Mouse (Mus musculus): ENCODE data around the gene Ckm.

Ckm gene

GRCm38 (mm10) chr7:19409753-19410152 lies 5.2 kb downstream of the Ckm start:
- Histone ChIP-seq H3K36me3 (ENCODE audit: control insufficient read depth, insufficient read depth, low read length, poor library complexity, severe bottlenecking) (no peaks in the 10 kb centered on the region), H3K27me3 (ENCODE audit: control insufficient read depth, insufficient read depth, low read length, poor library complexity, severe bottlenecking) (no peaks in the 10 kb centered on the region)
- DNase-seq (ENCODE audit: low read depth, low spot score) = no peak

GRCm38 (mm10) chr7:19410766-19411344 lies 6.3 kb downstream of the Ckm start:
- no peak for DNase-seq (ENCODE audit: low read depth, low spot score)
- Histone ChIP-seq H3K27me3 (ENCODE audit: control insufficient read depth, insufficient read depth, low read length, poor library complexity, severe bottlenecking) (no peaks in the 10 kb centered on the region), H3K36me3 (ENCODE audit: control insufficient read depth, insufficient read depth, low read length, poor library complexity, severe bottlenecking) (no peaks in the 10 kb centered on the region)

GRCm38 (mm10) chr7:19411783-19412182 lies 7.2 kb downstream of the Ckm start:
- Histone ChIP-seq H3K36me3 (ENCODE audit: control insufficient read depth, insufficient read depth, low read length, poor library complexity, severe bottlenecking) (no peaks in the 10 kb centered on the region), H3K27me3 (ENCODE audit: control insufficient read depth, insufficient read depth, low read length, poor library complexity, severe bottlenecking) (no peaks in the 10 kb centered on the region)
- no peak for DNase-seq (ENCODE audit: low read depth, low spot score)

- H3K36me3 ChIP-seq (ENCODE audit: control insufficient read depth, insufficient read depth, low read length, poor library complexity, severe bottlenecking) = no peaks in the 10 kb centered on the region
- no peak for DNase-seq (ENCODE audit: low read depth, low spot score)
- no peaks in the 10 kb centered on the region for H3K27me3 ChIP-seq (ENCODE audit: control insufficient read depth, insufficient read depth, low read length, poor library complexity, severe bottlenecking)
These were observed 8.9 kb downstream of the Ckm start for GRCm38 (mm10) chr7:19413525-19413924.

GRCm38 (mm10) chr7:19416590-19416989 lies 12.0 kb downstream of the Ckm start:
- no peaks in the 10 kb centered on the region for H3K36me3 ChIP-seq (ENCODE audit: control insufficient read depth, insufficient read depth, low read length, poor library complexity, severe bottlenecking)
- no peak for DNase-seq (ENCODE audit: low read depth, low spot score)
- no peaks in the 10 kb centered on the region for H3K27me3 ChIP-seq (ENCODE audit: control insufficient read depth, insufficient read depth, low read length, poor library complexity, severe bottlenecking)

- Histone ChIP-seq H3K27me3 (ENCODE audit: control insufficient read depth, insufficient read depth, low read length, poor library complexity, severe bottlenecking) (no peaks in the 10 kb centered on the region), H3K36me3 (ENCODE audit: control insufficient read depth, insufficient read depth, low read length, poor library complexity, severe bottlenecking) (no peaks in the 10 kb centered on the region)
- DNase-seq (ENCODE audit: low read depth, low spot score) = peak; percentile 28
These were observed 15.5 kb downstream of the Ckm start for GRCm38 (mm10) chr7:19420121-19420520.

- DNase-seq (ENCODE audit: low read depth, low spot score) = peak; percentile 89
- no peaks in the 10 kb centered on the region for H3K27me3 ChIP-seq (ENCODE audit: control insufficient read depth, insufficient read depth, low read length, poor library complexity, severe bottlenecking)
- H3K36me3 ChIP-seq (ENCODE audit: control insufficient read depth, insufficient read depth, low read length, poor library complexity, severe bottlenecking) = peaks cover 2% of the 10 kb centered on the region; the same call in 1 of the 2 replicates
These were observed 16.5 kb downstream of the Ckm start for GRCm38 (mm10) chr7:19420821-19421636.

- no peak for DNase-seq (ENCODE audit: low read depth, low spot score)
- Histone ChIP-seq H3K36me3 (ENCODE audit: control insufficient read depth, insufficient read depth, low read length, poor library complexity, severe bottlenecking) (peaks cover 2% of the 10 kb centered on the region; the same call in 1 of the 2 replicates), H3K27me3 (ENCODE audit: control insufficient read depth, insufficient read depth, low read length, poor library complexity, severe bottlenecking) (no peaks in the 10 kb centered on the region)
These were observed 18.5 kb downstream of the Ckm start for GRCm38 (mm10) chr7:19423083-19423482.

- H3K36me3 ChIP-seq (ENCODE audit: control insufficient read depth, insufficient read depth, low read length, poor library complexity, severe bottlenecking) = peaks cover 2% of the 10 kb centered on the region; the same call in 1 of the 2 replicates
- DNase-seq (ENCODE audit: low read depth, low spot score) = no peak
- H3K27me3 ChIP-seq (ENCODE audit: control insufficient read depth, insufficient read depth, low read length, poor library complexity, severe bottlenecking) = no peaks in the 10 kb centered on the region
These were observed 19.5 kb downstream of the Ckm start for GRCm38 (mm10) chr7:19424051-19424450.

GRCm38 (mm10) chr7:19426349-19426748 lies 21.8 kb downstream of the Ckm start:
- no peaks in the 10 kb centered on the region for H3K27me3 ChIP-seq (ENCODE audit: control insufficient read depth, insufficient read depth, low read length, poor library complexity, severe bottlenecking)
- DNase-seq (ENCODE audit: low read depth, low spot score) = no peak
- peaks cover 2% of the 10 kb centered on the region; the same call in 1 of the 2 replicates for H3K36me3 ChIP-seq (ENCODE audit: control insufficient read depth, insufficient read depth, low read length, poor library complexity, severe bottlenecking)

GRCm38 (mm10) chr7:19426888-19427287 lies 22.3 kb downstream of the Ckm start:
- no peaks in the 10 kb centered on the region for H3K27me3 ChIP-seq (ENCODE audit: control insufficient read depth, insufficient read depth, low read length, poor library complexity, severe bottlenecking)
- no peak for DNase-seq (ENCODE audit: low read depth, low spot score)
- H3K36me3 ChIP-seq (ENCODE audit: control insufficient read depth, insufficient read depth, low read length, poor library complexity, severe bottlenecking) = peaks cover 2% of the 10 kb centered on the region; the same call in 1 of the 2 replicates

GRCm38 (mm10) chr7:19427999-19428650 lies 23.5 kb downstream of the Ckm start:
- DNase-seq (ENCODE audit: low read depth, low spot score) = peak; percentile 43

GRCm38 (mm10) chr7:19429726-19430125 lies 25.1 kb downstream of the Ckm start:
- Histone ChIP-seq H3K27me3 (ENCODE audit: control insufficient read depth, insufficient read depth, low read length, poor library complexity, severe bottlenecking) (no peaks in the 10 kb centered on the region), H3K36me3 (ENCODE audit: control insufficient read depth, insufficient read depth, low read length, poor library complexity, severe bottlenecking) (peaks cover 6% of the 10 kb centered on the region; the same call in 1 of the 2 replicates)
- DNase-seq (ENCODE audit: low read depth, low spot score) = peak; percentile 41

More at GRCm38 (mm10) chr7:19427999-19428650, 23.5 kb downstream of the Ckm start:
- Histone ChIP-seq H3K27me3 (ENCODE audit: control insufficient read depth, insufficient read depth, low read length, poor library complexity, severe bottlenecking) (no peaks in the 10 kb centered on the region), H3K36me3 (ENCODE audit: control insufficient read depth, insufficient read depth, low read length, poor library complexity, severe bottlenecking) (peaks cover 5% of the 10 kb centered on the region; the same call in 1 of the 2 replicates)

- peaks cover 6% of the 10 kb centered on the region; the same call in 1 of the 2 replicates for H3K36me3 ChIP-seq (ENCODE audit: control insufficient read depth, insufficient read depth, low read length, poor library complexity, severe bottlenecking)
- H3K27me3 ChIP-seq (ENCODE audit: control insufficient read depth, insufficient read depth, low read length, poor library complexity, severe bottlenecking) = no peaks in the 10 kb centered on the region
- DNase-seq (ENCODE audit: low read depth, low spot score) = no peak
These were observed 25.8 kb downstream of the Ckm start for GRCm38 (mm10) chr7:19430402-19430801.

GRCm38 (mm10) chr7:19432475-19432874 lies 27.9 kb downstream of the Ckm start:
- no peak for DNase-seq (ENCODE audit: low read depth, low spot score)
- H3K36me3 ChIP-seq (ENCODE audit: control insufficient read depth, insufficient read depth, low read length, poor library complexity, severe bottlenecking) = peaks cover 7% of the 10 kb centered on the region
- no peaks in the 10 kb centered on the region for H3K27me3 ChIP-seq (ENCODE audit: control insufficient read depth, insufficient read depth, low read length, poor library complexity, severe bottlenecking)
